Mouse (Mus musculus): Measurements from ENCODE around the gene Ttc12. TPM values are rescaled to one million over a fixed set of nuclear protein-coding genes. Genes with fewer than 3 reads are reported as not detected.
A peak's percentile ranks its signal among the peaks of the same experiment; 100 is the strongest.

The Ttc12 gene
- total RNA-seq, 2 experiments from 2014 or later = 6.3 to 6.9 TPM

DNA sequence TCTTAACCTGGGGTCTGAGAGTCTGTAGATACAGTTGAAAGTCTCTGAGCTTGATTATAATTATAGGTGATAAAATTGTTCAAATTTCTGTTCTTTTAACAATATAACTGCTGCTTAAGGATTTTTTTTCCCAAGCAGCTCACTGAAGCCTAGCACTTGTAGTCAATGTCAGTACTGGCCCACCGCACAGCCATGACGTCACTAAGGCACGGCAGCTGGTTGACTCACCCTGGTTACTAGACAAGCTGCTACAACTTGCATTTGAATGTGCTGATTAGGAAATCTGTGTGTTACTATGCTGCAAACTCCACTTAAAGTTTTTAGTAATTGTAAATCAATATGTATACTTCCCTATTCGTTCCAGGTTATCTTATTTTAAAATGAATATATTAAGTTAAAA is 4.6 kb upstream of the Ttc12 start:
- DNase-seq = no peak

DNA sequence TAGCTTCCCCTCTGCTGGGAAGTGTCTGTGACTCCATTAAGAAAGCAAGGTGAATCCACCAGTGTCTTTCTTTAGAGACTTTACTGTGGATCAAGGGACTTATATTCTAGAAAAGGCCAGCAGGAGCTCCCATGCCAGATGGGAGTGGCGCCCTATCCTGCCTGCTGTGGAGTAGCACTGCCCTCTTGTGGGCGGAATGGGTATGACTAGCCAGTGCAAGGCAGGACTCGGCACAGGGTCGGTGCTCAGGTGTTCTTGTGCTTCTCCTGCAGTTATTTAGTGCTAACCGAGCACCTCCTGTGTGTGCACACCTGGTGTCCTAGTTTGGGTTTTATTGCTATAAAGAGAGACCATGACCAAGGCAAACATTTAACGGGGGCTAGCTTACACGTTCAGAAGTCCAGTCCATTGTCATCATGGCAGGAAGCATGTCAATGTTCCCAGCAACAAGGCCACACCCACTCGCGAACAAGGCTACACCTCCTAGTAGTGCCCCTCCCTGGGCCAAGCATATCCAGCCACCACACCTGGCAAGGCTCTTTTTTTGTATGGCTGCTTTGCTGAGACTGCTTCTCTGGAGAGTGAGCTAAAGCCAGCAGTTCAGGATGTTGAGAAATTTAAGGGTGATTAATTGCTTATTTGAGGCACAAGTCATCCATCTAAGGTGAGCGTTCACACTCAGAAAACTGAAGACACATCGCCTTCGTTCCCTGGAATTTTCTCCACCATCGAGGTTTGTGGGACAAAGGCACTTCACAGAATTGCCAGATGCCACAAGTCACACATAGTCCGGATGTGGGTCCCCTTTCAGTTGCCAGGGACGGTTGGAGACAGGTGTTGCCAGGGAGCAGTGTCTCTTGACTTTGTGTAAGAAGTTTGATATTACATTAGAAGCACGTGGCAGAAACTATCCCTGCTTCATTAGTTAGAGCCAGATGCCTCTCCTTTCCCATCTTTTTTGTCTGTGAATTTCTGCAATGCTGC is 3.2 kb upstream of the Ttc12 start:
- peak; percentile 92 for DNase-seq

DNA sequence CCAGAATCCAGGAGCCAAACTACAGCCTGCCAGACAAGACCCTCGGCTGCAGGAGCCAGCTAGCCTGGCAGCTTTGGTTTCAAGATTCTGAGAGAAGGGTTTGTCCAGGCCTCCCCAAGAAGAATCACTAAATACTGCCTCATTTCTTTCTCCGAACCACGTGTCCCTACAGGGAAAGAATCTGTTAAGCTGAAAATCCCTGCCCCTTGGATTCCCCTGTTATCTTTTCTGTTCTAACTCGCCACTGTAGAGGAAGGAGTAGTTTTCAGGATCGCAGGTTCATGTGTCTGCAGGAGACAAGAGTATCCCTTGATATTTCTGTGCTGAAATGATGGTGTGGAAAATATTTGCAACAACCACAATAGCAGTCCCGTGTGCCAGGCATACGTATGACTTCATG is 2.2 kb upstream of the Ttc12 start:
- DNase-seq = no peak

DNA sequence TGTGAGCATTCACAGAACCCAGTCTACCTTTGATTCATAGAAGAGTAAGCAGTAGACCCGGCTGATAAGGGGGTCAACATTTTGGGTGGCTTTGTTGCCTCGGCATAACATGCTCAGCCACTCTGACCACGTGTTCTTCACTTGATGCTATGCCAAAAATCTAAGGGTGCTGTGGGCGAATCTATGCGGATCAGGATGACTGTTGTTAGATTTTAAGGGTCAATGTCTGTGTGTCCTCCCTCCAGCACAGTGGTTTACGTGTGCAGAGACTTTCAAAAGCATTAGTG is 1.6 kb upstream of the Ttc12 start:
- no peak for DNase-seq

DNA sequence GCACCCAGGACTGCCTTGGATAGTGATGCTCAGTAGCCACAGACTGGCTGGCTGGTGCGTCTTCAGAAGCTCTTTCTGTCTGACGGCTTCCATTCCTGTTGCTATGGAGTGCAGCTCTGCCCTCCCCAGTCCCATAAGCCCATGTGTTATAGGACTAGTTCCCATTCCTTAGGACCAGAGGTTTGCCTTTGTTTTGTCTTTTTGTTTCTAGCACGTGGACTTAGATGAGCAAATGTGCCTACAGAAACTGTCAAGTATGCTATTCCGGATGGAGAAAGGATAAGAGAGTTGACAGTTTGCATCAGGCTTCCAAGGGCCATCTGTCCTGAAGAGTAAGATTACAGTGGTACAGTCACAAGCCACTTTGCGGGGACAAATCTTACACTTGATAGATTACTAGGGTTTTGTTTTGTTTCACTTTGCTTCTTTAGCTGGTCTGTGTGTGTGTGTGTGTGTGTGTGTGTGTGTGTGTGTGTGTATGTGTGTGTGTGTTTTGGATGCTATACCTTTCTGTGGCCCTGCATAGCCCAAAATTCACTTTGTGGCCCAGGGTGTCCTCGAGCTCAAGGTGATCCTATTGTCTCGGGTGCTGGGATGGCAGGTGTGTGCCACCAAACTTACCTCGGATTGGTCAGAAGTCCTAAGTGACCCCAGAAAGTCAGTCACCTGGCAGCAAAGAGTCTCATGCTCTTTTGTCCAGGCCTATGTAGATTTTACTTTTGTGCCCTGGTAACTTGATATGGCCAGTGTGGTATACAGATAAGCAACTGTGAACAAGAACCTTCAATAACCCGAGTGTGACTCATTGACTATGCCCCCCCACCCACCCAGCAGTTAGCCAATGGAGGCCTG is 1.0 kb upstream of the Ttc12 start:
- DNase-seq = no peak

DNA sequence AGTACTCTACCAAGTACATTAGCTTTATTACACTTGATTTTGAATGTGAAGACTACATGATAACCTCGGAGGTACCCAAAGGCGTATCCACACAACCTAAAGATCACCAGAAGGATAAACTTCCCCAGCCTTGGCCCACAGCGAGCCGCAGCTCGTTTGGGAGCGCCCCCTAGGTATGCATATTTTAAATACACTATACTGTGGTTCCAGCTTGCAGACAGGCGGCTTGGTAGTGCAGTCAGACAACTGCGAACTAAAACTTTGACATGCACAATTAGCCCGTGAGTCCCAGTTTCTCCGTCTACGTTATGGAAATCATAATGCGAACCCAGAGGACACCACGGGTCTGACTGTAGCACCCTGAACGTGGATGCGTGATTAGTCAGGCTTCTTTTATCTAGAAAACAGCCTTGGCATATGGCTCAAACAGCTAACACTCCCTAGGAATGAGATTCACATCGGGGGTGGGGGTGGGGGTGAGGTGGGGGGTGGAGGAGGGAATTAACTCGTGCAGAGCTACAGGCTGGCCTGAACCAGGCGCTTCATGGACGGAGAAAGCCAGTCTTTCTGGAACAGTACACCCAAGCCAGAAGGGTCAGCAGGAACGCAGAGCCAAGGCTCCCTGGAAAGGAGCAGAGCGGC is 654 bp downstream of the Ttc12 start:
- DNase-seq = peak; percentile 58

DNA sequence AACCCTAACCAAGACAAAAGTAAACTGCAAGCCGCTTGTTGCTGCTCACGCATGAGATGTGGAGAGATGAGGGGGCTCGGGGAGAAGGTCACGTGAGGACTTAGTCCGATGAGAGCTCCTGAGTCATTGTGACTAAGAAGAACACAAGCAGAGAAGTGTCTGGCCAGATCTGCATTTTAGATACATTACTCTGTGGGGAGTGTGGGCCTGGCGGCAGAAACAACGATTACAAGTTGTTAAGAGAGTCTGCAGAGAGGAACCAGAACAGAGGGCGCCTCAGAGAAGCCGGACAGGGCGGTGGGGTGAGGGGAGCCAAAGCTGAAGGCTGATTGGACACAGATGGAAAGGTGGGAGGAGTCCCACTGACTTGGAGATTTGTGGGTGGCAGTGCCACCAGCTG is 2.7 kb downstream of the Ttc12 start:
- DNase-seq = peak; percentile 63

DNA sequence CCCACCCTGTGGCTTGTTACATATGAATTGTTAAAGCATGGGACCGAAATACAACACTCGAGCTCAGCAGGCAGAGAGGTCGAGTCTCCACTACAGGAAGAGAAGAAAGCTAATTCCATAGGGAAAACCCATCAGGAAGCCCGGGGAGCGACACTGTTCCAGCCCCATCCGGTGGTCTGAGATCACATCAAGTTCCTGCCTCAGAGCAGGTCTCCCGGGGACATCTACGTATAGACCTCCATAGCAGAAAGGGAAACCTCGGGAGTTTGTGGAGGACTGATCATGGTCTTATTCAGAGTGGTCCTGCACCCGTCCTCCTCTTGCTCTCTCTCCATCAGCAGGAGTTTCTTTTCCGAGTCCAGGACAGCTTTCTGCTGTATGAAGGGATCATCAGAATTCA is 13.9 kb downstream of the Ttc12 start:
- DNase-seq = no peak

DNA sequence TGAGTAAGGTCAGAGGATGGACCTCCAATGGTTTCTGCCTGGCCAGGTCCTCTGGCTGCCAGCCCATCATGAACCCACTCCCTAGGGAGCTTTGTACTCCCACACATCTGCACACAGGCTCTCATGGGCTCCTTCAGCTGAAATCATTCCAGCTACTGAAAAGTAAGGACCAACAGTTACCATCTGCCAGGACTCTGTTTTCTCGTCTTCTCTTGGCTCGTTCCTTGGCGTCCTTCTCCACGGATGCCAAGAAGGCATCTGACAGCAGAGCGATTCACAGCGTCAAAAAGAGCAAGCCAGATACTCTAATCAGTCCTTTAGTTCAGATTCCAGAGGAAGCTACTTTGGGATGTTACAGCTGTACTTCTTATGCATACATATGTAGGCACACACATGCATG is 15.1 kb downstream of the Ttc12 start:
- DNase-seq = no peak

DNA sequence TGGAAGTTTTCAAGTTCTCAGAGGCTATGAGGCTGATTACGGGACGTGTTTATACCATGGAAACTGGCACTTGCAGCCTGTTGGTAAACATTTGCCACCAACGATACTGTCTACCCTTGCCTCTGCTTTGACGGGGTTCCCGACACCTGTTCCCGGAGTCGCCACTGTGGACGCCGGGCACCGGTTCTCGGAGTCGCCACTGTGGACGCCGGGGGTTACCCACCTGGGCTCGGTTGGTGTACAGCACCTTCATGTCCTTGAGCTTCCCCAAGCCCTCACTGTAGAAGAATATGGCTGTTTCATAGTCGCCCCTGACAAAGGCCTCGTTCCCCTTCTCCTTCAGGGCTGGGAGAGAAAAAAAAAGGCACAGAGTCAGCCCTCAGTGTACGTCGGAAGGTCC is 16.0 kb downstream of the Ttc12 start:
- DNase-seq = no peak

DNA sequence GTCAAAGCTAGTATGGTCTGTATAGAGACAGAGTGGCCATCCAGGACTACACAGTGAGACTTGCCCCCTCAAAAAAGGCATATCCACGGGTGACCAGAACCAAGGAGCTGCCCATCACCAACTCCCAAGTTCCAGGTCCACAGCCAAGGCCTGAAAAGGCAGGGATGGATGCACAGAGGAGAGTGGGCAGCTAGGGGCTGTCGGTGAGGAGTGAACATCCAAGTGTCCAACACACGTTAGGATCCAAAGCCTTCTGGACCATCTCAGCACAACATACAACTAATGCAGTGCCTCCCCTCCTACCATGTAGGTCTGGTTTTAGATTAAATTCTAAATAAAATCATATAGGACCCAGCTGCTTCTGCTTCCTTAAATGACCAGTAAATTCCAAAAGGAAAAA is 29.9 kb downstream of the Ttc12 start:
- DNase-seq = no peak

DNA sequence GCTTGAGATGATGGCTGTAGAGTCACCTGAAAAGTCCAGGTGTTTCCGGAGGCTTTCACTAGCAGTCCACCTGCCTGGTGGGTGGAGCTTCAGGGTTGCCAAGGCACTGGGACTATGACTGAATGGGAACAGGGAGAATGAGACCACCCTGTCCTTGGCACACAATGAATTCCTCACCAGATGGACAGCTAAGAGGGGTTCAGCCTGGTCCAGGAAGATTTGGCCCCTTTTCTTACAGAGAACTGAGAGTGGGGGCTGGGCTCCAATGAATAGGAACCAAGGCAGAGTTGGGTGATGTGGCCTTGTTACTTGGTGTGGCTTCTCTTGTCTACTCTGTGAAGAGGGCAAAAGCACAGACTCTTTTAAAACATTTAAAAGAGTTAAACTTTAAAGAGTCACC is 33.6 kb downstream of the Ttc12 start:
- no peak for DNase-seq

DNA sequence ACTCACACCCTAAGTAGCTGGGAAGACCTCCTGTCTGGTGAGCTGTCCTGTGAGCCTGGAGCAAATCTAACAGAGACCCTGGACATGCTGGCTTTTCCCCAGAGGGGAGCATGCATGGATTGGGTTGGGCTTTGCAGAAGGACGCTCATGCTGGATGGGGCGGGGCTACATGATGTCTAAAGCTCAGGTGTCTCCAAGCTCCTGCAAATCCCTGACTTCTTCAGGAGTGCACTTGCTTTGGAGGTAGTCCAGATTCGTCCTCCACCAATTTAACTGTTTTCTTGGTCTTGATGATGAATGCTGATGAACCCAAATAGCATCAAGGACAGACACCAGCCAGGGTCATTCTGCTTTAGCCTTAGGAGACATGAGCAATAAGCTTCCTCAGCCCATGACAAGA is 35.5 kb downstream of the Ttc12 start:
- DNase-seq = peak; percentile 27

DNA sequence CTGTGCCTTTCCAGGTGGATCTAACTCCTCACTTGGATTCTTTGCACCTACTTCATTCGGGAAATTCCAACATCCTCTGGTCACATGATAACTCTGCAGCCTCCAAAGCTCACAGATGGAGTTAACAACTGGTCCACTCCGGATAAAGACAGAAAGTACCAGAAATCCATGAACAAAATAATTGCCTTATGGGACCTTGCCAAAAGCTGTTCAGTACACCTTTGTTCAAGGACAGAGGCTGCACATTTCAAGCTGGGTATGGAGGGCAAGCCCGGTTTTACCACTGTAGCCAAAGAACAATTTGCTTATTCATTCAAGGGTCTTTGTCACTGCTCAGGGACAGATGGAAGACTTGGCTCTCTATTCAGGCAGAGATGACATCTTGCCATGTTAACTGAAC is 43.4 kb downstream of the Ttc12 start:
- DNase-seq = no peak

DNA sequence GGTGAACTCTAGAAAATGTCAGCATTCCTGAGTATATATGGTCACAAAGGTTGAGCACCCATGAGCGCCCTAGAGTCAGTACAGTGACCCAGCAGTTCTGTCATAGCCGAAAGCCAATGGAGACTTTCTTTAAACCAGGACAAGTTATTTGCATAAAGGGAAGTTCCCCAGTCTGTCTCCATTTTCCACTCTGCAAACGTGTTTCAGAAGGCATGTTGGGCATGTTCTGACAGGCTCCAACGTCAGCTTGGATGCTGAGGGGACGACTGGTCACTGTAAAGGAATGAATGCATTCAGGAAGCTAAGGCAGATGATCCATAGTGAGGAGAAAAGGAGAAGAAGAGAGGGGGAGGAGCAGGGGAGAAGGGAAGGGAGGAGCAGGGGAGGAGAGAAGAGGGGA is 58.5 kb downstream of the Ttc12 start:
- DNase-seq = no peak

DNA sequence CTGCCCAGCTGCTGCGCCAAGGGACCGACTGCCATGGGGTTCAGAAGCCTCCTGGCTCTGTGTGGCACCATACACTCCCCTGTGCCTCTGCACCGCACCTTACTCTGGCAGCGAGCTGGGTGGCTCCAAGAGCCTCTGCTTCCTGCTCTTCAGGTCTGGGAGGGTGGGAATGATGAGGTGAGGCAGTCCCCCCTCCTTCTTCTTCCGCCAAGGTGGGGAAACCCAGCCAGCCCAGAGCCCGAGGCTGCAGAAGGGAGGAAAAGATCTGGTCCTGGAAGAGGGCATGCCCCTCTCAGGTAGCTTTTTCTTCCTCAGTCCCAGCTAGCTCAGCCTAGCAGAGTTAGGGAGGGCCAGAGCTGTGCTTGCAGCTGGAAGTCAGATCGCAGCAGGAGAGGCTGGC is 59.1 kb downstream of the Ttc12 start, which contains the start of gene Ankk1:
Ankk1 (minus strand) TSS at position 101 of the 400 bp plus-strand sequence.
- no peak for DNase-seq

DNA sequence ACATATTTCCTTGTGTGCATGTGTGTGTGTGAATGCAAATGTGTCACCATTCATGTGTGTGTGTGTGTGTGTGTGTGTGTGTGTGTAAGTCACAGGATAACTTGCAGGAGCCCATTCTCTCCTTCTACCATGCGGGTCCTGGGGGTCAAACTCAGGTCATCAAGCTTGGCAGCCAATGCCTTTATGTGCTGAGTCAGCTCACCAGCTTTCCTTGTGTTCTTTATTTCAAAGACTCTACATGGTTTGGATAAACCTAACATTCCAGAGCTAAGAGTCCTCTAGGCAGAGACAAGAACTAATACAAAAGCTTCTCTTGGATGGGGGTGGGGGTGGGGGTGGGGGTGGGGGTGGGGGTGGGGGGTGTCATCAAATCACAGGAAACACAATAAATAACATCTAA is 60.4 kb downstream of the Ttc12 start:
- DNase-seq = no peak

DNA sequence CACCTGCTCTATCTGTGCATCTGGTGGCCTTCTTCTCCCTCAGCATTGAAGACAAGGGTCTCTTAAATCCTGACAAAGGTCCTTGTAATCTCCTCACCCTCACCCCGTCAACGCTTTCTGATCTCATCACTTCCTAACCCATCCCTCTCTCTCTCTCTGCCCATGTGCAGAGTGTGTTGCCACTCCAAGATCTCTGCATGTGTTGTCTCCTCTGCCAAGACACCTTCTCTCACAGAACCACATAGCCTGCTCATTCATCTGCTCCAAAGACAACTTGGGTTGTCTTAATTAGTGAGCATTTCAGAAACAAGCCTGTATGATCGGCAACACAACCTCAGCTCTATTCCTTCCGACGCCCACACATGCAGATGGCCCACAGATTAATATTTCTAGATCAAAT is 62.2 kb downstream of the Ttc12 start:
- DNase-seq = no peak

DNA sequence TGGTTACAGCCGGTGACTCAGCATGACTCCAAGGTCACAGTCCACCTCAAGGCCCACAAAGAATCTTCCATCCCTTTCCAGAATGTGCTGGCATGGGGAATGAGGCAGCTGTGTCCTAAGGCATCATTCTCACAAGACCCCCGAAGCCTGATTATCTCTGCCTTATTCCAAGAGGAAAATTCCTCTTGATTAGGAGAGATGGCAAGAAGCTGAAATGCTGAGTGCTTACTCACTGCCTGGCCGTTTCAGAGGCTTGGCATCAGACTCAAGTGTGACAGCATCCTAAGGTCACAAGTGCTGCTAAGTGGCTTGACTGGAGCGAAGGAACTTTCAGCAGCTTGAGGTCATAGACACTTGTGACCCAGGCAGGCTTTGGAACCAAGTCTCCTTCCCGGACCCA is 75.4 kb downstream of the Ttc12 start:
- no peak for DNase-seq

DNA sequence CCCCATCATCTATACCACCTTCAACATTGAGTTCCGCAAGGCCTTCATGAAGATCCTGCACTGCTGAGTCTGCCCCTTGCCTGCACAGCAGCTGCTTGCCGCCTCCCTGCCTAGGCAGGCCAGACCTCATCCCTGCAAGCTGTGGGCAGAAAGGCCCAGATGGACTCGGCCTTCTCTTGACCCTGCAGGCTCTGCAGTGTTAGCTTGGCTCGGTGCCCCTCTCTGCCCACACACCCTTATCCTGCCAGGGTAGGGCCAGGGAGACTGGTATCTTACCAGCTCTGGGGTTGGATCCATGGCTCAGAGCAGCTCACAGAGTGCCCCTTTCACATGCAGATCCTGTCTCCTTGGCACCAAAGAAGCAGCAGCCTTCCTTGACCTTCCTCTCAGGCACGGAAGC is 79.0 kb downstream of the Ttc12 start:
- DNase-seq = no peak

DNA sequence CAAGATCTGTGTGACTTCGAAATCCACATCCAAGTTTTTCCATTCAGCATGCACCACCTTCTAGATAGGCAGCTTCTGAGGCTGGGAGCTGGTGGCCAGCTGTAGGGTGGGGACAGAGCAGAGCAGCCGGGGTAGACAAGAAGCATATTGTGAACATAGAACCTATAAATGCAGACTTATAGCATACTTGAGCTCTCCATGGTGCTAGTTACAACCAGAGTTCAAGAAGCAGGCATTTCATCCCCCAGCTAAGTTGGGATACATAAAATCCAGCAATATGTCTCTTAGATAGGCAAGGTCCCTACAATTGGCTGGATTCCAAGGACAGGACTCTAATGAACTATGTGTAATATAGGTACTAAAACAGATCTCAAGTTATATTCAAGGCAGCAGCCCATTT is 82.3 kb downstream of the Ttc12 start:
- no peak for DNase-seq

DNA sequence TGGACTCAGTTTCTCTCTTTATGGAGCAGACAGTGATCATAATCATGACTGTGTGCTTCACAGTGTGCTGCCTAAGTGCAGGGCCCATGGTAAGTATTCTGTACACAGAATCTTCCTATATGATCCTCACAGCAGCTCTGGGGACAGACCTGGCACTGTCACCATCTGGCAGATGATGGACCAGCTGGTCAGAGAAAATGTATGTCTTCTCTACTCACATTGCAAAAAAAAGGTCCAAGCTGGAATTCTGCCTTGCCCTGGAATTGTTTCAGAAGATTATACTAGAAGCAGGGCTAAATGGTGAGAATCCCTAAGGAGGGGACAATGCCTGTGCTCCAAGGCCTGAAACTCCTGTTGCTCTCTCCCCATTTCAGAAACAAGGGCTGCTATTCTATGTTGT is 90.0 kb downstream of the Ttc12 start:
- no peak for DNase-seq

DNA sequence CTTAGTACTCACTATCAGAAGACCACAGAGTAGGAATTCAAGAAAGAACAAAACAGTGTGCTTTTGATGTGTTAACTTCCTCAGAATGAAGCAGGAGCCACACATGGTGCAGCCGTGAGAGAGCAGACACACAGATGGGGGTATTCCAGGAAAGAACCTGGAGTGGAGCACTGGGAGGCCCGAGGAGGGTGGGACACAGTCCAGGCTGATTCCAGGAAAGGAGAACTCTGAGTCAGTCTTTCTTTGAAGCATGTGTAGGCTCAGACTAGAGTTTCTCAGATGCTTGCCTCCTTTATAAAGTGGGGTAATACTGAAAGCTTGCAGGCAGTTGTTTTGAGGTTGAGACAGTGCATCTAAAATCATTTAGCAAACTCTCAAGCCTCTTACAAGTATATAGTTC is 93.8 kb downstream of the Ttc12 start:
- no peak for DNase-seq
